Mouse (Mus musculus): Measurements from ENCODE around the gene Ctnna2.

Ctnna2 gene

DNA sequence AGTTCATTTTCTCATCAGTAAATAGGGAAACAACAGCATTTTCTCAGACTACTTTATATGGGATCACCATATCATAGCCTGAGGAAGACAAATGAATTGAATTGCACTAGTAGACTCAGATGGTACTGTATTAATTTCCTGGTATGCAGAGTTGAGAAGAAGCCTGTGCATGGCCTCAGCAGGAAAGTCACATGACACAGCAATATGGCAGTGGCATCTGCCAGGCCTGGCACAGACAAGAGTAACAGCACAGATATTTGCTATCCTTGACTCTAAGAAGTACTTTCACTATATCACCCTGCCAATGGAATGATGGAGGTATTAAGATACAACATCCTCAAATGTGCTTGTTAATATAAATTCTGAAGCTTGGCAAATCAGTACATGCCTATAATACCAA lies 553.8 kb downstream of the Ctnna2 start:
- no peak for DNase-seq (ENCODE audit: low spot score in 2 of 2)

DNA sequence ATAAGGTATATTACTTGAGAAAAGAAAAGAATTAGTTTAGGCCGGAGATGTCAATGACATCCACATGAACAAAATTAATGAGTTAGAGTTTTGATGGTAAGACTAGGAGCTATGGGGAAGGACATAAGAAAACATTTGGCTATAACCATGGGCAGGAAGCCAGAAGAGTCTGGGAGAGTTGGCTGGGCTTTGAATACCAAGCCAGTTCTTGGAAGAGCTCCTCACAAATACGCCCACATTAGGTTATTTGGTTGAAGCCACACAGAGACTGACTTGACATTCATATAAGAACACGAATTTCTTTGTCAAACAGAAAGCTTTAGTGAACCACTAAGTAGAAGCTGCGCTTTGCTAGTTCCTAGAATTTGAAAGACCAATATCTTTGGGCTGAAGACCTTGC lies 554.7 kb downstream of the Ctnna2 start:
- no peak for DNase-seq (ENCODE audit: low spot score in 2 of 2)

DNA sequence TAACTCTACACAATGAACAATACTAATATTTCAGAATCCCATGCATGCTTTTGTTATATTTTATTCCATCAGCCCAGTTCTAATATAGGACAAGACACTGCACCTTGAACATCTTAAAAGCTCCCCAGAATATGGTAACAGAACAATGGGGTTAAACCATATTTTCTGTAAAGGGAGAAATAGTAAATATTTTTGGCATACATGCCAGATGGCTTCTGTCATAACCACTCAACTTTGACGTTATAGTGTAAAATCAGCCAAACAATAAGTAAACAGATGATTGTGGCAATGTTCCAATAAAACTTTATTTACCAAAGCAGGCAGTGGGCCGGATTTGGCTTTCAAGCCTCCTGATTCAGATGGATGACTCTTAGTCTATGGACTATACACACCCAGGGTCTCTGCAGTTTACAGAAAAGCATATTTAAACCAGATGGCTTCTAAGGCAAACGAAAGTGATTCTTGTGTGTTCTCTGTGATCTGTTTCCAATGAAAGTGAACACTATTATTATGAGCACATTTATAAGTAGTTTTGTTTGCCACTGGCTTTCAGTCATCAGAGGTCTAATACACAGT lies 557.8 kb downstream of the Ctnna2 start:
- no peak for DNase-seq (ENCODE audit: low spot score in 2 of 2)

DNA sequence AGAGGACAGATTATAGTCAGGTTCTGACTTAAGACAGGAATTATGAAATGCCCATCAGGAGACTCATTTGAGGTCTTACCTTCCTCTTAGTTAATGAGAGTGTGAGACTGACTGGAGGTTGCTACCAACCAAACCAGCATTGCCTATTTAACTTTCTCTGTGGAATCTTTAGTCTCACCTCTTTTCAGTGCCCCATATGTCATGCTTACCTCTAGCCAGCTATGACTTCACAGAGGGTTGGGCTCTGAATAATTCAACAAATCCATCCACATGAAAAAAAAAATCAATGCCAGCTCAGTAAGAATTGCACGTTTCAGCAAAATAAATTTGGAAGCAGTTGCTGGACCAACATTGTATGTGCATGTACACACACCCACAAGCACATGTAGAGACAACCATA lies 562.5 kb downstream of the Ctnna2 start:
- no peak for DNase-seq (ENCODE audit: low spot score in 2 of 2)

DNA sequence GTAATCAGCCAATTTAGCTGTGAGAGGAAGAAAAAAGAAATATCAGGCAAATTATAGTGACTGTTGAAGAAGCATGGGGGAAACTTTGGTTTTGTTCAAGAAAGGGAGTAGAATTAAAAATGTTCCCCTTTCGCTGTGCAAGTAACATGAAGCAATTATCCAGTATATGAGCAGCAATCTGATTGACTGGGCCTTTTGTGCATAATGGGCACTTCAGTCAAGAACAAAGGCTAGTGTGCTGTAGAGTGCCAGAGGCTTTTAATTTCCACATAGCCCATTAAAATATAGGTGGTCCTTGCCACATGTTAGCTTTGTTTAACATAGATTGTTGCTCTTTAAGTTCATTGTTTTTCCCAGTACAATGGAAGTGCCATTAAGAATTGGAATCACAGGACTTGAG lies 566.0 kb downstream of the Ctnna2 start:
- no peak for DNase-seq (ENCODE audit: low spot score in 2 of 2)

DNA sequence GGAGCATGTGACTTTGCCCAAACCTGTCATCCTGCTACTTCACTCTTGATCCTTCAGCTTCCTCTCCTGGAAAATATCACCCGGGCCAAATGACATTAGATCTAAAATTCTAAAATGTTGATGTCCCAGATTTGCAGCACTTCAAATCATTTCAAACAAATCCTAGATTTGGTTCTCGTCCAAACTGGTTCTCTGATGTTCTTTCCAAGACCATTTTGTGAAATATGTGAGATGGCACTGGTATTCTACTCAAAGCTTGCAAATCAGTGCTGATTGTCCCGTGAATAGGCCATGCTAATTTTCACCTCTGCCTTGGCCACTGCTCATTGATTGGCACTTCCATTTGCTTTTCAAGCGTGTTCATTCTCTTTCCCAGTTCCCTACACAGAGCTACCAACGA lies 571.0 kb downstream of the Ctnna2 start:
- no peak for DNase-seq (ENCODE audit: low spot score in 2 of 2)

DNA sequence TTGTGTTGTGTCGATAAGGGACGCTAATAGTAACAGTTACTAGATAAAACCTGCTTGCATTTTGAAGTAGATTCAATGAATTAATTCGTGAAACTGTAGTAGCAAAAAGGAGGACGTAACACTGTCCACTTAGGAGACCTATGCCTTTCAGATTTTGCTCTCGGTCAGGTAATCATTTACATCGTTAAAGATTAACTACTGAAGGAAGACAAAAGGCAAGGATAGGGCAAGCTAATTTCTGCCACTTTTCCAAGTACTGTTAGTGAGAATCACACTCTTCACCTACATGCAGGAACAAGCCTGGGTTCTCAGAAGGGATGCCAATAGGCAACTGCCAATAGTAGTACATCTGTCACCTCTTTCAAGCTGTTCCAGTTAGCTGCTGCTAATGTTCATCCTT lies 578.7 kb downstream of the Ctnna2 start:
- DNase-seq (ENCODE audit: low spot score in 2 of 2): no peak

DNA sequence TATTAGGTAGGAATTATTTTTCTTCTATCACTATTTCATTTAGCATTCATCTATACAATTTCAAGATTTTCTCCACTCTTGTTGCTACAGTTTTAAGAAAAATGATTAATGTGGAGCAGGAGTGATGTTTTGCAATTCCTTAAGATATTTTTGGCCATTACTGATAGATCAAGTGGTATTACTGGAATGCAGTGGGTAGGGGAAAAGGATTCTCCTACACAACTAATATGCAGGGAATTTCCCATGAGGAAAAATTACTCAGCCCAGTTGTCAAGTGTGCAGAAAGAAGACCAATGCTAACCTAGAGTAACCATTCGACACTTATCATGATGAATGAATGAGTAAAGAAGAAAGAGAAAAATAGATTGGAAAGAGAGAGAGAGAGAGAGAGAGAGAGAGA lies 587.8 kb downstream of the Ctnna2 start:
- no peak for DNase-seq (ENCODE audit: low spot score in 2 of 2)

DNA sequence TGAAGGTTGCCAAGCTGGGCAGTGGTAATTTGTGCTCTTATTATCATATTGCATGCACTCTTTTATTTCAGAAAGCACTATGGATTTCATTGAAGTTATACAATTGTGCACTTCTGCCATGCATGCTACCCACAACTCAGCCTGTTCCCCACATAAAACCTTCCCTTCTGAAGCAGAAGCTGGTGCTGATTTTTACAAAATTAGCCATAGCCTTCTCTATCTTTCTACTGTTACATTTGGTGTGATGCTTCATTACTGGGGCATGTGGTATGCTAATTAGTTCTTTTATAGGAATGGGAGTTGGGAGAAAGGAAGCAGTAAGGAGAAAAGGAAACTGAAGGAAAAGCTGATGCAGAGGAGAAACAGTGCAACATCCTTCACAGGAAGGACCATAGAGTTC lies 598.2 kb downstream of the Ctnna2 start:
- no peak for DNase-seq (ENCODE audit: low spot score in 2 of 2)

DNA sequence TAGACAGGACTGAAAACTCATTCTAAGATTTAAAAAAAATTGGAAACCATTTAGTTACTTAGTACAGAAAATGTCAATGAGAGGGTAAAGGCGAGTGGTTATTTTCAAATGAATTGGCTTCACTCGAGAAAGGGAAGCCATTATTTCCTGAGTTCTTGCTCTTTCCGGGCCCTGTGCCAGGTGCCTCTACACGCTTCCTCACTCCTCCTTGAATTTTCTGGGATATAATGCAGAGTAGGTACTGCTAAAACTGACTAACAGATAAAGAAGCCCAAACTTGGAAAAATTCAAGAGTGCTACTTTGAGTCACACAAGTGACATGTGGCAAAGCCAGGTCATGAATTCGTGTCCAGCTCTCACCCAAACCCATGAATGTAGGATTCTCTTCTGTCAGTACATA lies 606.4 kb downstream of the Ctnna2 start:
- no peak for DNase-seq (ENCODE audit: low spot score in 2 of 2)

DNA sequence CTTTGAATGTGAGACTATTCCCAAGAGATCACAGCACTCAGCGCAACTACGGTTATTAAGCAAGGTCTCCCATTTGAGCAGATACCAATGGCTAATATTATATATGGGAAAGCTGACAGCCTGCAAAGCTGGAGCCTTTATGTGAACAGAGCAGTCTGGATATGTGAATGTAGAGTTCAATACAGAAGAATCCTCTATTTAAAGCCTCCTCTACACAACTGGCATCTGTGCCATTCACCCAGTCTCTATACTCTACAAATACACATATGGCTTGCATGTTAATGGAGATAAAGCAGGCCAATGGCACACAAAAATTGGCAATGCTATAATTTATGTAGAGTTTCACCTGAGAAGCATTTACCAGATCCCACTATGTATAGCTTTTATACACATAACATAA lies 608.4 kb downstream of the Ctnna2 start:
- DNase-seq (ENCODE audit: low spot score in 2 of 2): no peak

DNA sequence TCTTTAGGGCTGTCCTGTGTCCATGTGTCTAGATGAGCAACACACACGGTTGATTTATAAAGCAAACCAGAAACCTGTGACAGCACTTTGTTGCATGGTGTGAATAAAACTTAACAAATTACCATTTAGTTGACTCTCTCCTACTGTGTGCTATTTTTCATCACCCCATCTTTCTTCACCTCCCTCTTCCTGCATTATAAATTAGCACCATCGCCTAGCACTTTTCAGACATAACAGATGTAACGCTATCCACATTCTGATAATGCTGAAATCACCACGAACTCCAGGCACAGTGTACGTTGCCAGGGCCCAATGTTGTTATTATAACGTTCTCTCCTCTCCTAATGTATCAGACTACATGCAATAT lies 621.0 kb downstream of the Ctnna2 start:
- DNase-seq (ENCODE audit: low spot score in 2 of 2): no peak

DNA sequence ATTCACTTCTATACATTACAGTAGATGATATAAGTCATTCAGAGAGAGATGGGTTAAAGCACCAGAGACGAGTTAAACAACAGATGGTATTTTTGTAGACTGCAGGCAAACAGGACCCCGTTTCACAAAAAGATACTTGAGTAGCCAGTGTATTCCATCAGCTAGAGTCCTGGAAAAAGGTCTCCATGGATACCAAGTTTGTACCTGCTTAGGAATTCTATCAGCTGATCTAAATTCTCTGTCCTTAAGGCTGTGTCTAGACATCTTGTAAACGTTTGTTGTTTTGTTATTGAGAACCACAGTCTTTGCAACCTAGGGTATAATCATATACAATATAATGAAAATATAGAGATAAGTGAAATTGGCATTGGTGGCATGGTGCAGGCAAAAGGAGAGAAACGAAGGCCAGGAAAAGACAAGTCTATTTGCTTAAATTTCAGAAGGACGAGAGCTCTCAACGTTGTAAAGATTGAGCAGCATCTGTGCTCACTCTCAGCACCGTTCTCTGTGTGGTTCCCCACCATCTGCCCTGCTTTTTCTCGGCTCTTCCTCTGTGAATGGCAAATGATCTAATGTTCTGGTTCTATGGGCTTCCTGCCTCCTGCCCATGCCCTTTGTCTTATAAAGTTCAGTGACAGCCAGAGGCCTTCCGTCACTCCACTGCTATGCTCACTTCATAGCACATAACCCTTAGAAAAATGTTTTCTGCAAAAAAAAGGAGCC lies 621.6 kb downstream of the Ctnna2 start:
- DNase-seq (ENCODE audit: low spot score in 2 of 2): peak; percentile 19 to 25

DNA sequence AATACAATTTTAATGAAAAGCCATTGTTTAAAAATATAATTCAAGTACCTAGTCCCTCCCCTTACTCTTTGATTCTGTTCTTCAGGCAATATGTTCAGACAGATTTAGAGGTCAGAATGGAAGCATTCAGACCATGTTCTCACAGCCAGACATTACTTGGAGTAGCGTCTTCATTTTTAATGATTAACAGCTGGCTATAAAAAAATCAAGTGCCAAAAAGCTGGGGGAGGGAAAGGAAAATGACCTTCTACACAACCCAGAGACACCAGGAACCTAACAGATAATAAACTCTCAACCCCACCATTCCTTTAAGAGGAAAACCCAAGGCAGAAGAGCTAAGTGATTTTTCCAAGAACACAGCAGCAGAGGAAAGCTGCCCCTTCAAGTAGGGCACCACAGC lies 624.7 kb downstream of the Ctnna2 start:
- DNase-seq (ENCODE audit: low spot score in 2 of 2): no peak

DNA sequence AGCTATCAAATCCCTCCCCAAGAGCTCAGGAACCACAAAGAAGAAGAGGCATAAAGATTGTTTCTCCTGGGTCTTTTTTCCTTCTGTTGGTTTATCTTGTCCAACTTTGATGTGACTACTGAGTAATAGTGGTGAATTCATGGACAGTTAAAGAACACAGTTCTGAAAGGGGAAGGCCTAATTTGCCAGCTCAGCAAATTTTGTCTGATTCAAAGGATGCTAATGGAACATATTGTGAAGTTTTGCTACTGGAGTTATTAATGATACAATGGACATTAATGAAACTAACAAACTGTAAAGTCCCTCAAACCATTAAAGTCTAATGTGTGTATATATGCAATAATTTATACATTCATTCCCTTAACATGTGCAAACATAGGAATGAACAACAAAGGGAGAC lies 635.7 kb downstream of the Ctnna2 start:
- DNase-seq (ENCODE audit: low spot score in 2 of 2): no peak

DNA sequence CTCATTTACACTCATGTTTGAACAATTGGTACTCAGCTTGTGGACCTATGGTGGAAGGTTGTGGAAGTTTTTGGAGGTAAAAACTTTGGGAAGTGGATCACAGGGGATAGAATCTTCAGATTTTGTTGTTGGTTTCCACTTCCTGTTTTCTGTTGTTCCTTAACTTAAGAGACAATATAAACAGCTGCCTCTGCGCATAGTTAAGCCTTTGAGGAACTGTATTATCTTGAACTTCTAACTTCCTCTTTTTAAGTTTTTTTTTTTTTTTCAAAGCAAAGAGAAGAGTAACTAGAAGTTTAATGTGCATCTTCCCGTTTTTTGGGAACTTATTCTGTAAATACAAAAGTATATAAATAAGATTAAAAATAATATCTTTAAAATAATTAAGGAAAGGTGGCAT lies 644.0 kb downstream of the Ctnna2 start:
- no peak for DNase-seq (ENCODE audit: low spot score in 2 of 2)

DNA sequence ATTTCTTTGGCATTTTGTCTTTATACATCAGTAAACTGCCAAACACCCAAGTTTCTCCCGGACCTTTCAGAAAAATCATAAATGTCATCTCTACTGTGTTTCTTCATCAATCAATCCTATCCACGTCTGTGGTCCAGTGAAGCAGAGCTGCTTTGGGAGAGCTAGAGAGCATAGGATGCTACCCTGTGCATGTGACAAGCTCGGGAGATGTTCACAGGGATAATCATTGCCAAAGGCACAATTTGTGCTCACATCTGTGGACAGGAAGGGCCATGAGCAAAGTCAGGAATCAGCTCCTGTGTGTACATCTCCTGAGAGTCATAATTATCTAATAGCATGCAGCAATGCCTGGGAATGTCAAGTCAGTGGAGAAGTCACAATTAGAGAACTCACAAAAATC lies 654.8 kb downstream of the Ctnna2 start:
- DNase-seq (ENCODE audit: low spot score in 2 of 2): no peak

DNA sequence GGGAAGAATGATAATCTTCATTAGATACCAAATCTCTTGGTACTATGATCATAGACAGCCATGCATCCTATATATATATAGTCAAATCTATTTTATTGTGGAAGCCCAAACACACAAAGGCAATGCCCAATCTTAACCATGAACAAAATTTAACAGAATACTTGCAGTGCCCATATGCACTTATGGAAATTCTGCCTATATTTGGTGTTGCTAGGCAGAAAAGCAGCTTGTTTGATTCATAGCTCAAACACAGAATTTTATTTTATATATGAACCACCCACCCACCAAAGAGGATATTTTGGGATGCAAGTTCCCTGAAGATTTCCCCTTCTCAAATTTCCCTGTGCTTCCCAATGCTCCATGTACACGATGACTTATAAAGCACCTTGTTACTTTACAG lies 655.2 kb downstream of the Ctnna2 start:
- no peak for DNase-seq (ENCODE audit: low spot score in 2 of 2)

DNA sequence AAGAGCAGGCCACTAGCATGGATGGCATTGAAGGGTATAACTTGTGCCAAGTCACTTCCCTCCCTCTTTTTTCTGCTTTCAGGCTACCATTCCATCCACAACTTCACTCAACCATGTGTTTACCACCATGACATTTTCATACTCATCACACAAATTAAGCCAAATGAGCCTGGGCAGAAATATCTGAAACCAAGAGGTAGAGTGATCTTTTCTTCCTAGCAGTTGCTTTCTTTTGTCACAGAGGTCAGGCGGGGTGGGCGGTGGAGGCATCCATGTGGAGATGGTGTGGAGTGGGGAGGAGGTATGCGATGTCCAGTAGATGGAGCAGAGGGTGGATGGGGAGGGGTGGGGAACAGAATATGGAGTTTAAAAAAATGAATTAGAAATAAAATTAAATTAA lies 672.7 kb downstream of the Ctnna2 start:
- no peak for DNase-seq (ENCODE audit: low spot score in 2 of 2)

DNA sequence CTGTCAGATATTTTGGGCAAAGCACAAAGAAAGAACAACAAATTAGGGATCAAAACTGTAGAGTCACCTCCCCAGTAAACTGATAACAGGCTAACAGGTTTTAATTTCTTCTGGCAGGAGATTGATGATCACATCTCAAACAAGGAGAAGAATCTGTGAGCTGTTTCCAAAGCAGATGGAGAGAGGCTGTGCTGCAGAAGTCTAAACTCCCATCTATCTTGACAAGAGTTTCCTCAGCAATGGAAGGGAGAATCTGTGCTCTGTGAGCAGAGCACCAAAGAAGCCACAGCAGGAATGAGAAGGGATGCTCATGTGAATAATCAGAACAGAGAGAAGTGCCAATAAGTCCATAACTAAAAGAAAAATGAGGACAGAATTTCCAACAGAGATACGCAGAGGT lies 678.2 kb downstream of the Ctnna2 start:
- no peak for DNase-seq (ENCODE audit: low spot score in 2 of 2)

DNA sequence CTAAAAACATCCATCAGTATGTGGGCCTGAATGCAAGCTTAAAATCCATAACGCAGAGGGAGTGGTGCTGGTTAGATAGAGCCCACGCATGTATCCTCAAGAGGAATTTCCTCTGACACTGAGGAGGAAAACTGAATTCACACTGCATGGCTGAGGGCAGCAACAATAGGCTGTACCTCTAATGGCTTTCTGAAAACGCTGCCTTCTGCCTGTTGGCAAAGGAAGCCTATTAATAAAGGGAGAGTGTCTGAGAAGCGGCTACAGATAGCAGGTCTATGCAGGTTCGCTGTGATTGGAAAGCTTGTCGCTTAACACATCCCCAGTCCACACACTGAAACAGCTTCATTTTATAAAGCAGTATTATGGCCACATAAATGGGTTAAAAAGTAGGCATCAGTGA lies 688.1 kb downstream of the Ctnna2 start:
- no peak for DNase-seq (ENCODE audit: low spot score in 2 of 2)

DNA sequence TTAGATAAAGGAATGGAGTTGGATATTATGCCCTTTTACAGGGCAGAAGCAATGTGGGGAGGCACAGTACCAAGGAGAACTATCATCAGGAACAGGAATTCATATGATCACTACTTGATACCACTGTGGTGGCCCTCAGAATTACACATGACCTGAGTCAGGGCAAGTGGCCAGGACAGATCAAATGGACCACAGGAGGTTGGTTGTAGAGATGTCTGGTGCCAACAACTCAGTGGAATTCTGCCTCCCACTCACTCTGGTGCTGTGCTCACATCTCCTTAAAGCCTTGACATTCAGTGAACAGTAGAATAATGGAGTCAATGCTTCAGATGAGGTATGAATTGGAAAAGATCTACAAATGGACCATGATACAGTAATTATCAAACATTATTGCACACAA lies 691.1 kb downstream of the Ctnna2 start:
- DNase-seq (ENCODE audit: low spot score in 2 of 2): no peak

DNA sequence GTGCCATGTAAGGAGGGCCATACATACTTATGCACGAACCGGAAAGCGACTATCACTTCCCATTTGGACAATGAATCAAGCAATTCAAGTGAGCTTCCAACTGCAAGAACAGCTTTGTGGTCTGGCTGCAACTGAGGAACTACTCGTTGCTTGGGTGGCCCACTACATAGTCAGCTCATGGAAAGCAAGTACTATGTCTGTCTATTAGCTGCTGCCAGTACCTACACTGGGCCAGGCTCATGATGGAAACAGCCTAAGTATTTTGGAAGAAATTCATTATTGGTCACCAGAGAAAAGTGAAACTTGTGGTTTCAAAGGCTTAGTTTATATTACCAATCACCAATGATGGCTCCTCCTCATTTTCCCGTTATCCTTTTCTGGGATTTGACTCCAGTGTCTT lies 693.2 kb downstream of the Ctnna2 start:
- DNase-seq (ENCODE audit: low spot score in 2 of 2): no peak

DNA sequence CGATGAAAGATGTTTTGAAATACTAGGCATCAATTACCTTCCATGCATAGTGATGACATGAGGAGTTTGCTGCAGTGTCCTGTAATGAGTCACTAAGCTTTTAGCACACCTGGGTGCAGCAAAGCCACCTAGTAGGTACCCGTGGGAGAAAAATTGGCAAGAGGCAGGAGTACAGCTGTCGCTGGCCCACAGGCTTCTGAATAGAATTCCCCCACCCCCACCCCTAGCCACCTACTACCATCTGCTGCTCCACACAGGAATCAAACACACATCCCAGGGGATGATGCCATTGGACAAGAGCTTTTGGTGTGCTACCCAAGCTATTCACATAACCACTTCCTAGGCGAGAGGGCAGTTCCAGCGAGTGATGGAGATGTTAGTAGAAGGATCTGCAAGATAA lies 700.7 kb downstream of the Ctnna2 start:
- no peak for DNase-seq (ENCODE audit: low spot score in 2 of 2)
